Mouse (Mus musculus) spleen, adult 18-20 months (tissue): ENCODE measurements at regions not wholly inside any gene's neighbourhood (a gene's known extent, or its start where the extent isn't known, plus 50 kb on each side); places are given as distances from the start of the nearest gene placed in this dataset.

ENCODE experiments used
- DNase-seq, 2 experiments: peaks; one replicate each; pipeline ENCODE4 v3.0.0; 2022; ENCODE audit warnings: mixed read lengths in 2 of 2

DNA sequence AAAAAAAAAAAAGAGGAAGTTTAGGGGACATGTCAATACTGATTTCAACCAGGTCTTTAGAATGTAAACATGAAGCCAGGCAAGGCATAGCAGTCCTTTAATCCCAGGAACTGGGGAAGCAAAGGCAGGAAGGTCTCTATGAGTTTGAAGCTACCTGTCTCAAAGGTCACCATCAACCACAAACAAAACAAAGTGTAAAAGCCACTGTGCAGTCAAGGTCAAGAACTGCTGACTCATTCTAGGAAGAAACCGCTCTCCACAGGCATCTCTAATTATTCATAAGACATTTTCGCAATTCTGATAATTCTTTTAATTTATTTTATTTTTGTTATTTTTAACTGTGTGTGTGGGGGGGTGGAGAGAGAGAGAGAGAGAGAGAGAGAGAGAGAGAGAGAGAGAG lies 364.0 kb downstream of the Cntnap4 start:
- no peak for DNase-seq

DNA sequence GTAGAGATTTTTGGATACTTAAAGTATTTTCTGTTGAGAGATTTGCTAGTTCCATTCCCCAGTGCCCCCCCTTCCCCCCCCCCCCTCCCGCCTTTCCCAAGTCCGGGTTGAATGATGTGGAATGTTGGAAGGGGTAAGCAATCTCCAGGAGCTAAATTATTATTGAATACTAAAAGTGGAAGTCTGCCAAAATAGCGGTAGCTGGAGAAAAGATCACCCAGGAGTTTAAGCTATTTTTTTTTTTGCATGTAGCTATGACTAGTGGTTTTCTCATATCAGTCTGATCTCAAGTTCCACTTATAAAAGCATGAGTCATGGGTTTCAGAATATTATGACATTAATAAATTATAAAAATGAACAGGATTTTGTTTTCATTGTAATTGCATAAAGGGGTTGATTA lies 365.6 kb downstream of the Cntnap4 start:
- no peak for DNase-seq

DNA sequence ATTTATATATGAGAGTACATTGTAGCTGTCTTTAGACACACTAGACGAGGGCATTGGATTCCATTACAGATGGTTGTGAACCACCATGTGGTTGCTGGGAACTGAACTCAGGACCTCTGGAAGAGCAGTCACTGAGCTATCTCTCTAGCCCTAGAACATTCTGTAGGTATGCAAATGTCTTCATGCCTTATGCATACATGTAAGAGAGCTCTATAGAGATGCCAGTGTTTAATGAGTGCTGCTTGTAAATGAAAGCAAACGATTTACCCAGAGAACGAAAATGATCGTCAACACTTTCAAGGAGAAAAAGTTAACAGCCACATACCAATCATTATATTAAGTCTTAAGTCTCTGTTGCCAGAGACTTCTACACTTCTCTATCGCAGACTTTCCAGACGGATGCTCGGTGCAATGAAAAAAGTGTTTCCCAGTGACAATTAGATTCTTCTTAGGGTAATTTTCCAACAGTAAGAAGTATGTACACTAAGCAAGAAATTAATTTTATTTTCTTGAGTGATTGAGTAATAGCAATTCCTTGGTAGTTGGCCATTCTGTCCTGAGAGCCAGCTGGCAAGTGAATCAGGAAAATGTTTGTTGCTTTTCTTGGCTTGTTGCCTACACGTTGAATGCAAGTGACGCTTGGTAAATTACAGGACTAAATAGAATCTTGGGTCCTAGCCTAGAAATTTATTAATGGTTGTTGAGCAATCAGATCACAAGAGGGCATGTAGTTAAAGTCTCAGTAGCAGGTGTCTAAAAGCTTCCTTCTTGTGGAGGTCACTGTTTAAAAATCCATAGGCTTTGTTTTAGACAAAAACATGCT lies 366.3 kb downstream of the Cntnap4 start:
- no peak for DNase-seq

DNA sequence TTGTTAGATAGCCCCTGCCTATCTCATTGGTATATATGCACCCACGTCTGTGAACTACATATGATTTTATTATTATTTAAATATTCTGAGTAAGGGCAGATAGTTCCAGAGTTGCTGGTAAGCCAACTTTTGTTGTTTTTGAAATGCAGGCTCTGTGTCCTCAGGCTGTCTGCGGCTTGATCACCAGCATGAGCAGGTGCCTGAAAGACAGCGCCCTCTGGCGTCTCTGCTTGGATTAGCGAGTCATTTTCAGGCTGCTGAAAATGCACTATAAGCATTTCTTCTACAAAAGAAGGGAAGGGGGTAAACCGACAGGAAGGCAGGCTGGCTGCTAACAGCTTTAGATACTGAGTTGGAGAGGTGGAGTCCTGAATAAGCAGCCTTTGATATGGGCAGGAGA lies 402.6 kb downstream of the Cntnap4 start:
- DNase-seq = peak in 1 of 2 experiments; percentile 3

DNA sequence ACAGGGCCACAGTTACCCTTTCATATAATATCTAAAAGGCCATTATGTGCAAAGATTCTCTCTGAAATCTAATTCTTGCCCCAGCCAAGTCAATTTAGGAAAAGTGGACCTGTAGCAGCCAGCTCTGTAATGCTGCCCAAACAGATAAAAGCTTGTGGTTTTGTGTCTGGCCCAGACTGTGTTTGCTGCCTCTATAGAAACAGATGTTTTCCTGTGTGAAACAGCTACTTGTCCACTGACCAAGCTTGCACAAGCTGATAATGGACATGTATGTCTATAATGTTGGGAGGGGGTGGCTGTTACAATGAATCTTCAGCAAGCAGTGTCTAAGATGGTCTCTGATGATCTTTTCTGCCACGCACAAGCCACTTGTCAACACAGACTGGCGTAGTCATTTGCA lies 405.9 kb downstream of the Cntnap4 start:
- no peak for DNase-seq

DNA sequence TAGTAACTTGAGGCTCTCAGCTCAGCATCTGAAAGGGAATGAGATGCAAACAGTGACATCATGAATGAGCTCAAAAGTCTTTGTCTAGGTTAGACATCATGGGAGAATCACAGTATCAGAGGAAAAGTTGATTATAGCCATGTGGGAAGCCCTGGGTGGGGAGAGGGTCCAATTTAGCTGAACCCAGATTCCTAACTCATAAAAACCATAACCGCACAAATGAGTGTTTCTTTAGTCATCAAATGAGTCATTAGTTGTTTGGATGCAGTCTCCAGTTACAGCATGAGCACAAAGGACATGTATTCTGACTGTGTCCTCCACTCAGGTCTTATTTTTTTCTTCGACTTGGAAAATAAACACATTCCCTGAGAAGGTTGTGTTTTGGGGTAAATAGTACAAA lies 406.5 kb downstream of the Cntnap4 start:
- DNase-seq = no peak

DNA sequence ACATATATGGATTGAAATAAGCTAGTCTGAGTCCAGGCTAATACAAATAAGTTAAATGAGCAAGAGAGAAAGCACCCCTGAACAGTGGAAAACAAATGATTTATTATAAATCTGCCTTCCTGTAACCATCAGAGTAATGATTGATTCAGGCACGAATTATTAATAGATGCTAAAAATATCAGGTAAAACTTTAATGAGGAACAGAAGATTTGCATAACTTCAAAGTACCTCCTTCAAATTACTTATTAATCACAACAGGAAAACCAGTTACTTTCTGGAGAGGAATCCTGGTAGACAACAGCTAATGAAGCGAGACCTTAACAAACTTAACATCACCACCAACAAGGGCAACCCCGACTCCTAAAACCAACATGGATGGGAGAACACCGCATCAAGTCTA lies 423.9 kb downstream of the Cntnap4 start:
- DNase-seq = no peak

DNA sequence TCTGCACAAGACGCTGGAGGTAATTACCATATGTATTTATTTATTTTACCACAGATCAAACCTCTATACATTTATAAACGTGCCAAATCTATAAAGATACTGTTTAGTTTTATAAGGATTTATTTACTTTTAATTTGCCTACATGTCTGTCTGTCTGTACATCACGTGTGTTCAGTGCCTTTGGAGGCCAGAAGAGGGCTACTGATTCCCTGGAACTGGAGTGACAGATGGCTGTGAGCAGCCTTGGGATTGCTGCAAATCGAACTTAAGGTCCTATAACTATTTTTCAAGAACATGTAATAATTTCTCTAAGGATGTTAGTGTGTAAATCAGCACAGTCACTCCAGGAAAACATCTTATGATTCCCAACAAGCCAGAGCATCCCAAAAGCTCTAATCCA lies 437.5 kb downstream of the Cntnap4 start:
- no peak for DNase-seq

DNA sequence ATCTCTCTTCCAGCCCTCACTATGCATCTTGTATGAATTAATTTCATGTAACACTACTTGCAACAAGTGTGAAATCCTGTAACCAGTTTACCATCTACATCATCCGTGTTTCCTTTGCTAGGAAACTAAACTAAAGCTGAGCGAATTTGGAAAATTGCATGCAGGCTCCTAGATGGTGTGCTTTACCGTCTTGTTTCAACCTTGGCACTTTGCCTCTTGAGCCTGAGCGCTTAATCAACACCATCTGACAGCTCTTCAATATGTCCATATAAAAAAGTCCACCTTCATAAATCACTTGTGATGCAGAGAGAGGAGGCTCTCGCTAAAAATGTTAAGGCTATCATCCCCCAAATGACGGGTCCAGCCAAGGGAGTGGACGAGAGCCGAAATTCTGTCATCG lies 459.0 kb downstream of the Cntnap4 start:
- no peak for DNase-seq

DNA sequence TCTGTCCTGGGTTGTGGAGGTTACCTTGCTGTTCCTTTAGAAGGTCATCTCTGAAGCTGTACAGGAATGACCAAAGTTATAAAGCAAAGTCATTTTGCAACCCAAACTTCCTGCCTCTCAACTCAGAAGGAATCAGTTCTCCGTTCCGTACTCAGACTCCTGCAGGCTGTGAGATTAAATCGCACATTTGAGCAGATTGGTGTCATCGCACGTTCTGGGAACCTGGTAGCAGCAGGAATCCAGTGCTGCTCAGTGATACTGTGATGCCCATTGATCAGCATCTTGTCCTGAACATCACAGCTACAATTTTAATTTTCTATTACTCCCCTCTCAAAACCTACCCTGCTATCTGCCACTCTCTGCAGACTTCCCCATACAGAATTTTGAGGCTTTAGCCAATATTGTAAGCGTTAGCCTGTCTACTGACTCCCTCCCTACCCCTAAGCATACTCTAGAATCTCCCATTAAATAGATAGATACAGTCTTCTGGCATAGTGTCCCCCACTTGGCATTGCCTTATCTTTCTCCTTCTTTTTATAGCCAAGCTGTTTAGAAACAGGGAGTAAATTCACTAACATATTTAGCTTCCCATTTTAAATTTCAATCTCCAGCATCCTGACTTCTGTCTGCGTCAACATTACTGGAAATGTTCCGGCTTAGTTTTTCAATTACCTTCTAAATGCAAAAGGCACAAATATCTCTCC lies 482.1 kb downstream of the Cntnap4 start:
- no peak for DNase-seq

DNA sequence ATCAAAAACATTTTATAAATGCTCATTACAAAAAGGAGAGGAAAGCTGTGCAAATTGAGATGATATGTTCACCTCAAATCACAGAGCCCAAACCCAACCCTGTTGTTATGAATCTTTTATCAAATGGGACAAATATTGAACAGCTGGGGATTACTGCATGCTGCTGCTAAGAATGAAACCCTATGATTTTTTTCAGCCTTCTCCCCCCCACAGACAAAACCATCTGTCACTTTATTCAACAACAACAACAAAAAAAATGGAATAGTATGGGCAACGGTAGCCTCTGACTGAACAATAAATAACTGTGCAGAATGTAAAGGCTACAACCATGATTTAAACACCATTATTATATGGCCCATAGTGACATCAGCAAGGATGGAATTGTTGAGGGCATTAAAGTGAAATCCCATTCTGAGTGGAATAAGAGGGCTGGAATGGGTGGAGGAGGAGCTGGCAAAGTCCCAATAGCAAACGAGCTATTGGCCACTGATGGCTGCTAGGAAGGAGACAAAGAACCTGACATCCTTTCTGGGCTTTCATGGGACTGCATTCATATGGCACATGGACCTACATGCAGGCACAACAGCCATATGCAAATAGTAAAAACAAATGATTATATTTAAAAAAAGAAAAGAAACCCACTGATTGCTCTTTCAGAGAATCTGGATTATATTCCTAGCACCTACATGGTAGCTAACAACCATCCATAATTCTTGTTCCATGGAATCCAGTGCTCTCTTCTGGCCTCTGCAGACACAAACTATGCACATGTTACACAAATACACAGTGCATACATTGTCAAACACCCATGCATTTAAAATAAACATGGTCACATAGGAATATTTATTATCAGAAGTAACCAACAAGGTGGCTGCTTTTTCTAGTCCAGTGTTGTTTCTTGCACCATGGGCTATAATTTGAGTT lies 495.7 kb downstream of the Cntnap4 start:
- DNase-seq = no peak

DNA sequence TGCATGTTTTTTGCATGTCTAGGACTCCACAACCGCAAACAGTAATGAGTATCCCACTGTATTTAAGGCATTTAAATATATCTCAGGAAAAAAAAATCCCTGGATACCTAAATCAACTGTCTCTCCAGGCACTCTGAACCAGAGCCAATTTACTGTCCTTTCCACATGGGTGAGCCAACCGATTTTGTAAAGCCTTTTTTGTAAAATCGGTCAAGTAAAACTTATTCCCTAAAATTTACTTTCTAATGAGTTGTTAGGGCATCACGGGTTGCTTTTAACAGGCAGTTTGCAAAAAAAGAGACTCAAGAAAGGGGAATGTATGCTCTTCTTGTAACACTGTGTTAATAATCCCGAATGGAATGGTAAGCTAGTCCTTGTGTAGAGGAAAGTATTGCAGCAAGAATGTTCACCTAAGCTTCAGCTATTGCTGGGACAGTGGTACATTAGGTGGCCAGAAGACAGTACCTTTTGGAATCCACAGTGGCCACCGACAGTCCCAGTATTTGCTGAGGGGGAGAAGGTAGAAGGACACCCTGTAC lies 496.4 kb downstream of the Cntnap4 start:
- DNase-seq = no peak

DNA sequence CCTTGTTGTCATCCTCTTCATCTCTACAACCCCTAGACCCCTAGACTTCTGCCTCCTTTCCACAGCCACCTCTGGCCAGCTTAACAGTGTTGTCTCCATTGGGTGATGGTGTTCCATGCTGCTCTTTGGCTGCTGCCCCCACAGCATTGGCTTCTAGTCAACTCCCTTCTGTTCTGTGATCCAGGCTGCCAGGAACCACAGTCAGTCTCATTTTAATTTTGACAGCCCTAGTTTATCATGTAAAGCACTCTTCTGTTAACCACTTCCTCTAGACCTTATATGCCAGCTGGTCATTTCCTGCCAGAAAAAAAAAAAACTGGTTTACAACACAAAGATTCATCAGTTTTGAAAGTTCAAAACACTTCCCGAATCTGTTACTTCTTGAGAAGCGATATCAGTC lies 514.1 kb downstream of the Cntnap4 start:
- no peak for DNase-seq

DNA sequence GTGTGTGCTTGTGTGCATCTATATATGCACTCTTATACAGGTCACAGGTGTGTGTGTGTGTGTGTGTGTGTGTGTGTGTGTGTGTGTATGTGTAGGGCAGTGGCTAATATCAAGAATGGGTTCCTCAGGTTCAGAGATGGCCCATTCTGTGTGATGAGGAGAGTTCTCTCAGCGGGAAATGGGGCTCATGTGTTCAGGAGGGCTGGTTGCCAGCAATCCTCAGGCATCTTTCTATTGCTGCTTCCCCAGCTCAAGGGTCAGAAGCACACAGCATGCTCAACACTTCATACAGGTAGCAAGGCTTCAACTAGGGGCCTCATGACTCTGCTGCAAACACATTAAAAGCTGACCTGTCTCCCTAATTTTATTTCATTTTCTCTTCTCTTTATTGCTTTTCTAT lies 517.7 kb downstream of the Cntnap4 start:
- DNase-seq = no peak

DNA sequence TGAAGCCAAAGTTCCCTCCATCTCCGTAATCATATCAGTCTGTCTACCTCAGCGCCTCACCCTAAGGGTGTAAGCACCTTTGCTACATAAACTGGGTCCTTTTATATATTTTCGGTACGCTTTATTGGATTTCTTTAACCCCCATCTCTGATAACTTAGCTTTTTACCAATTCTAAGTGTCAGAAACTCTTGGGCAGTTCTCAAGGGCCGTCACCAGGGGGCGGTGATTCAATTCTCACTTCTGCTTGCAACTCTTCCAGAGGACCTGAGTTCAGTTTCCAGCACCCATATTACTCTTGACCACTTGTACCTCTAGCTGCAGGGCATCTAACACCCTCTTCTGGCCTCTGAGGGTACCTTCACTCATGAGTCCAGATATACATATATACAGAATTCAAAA lies 523.7 kb upstream of the Mon1b start:
- no peak for DNase-seq

DNA sequence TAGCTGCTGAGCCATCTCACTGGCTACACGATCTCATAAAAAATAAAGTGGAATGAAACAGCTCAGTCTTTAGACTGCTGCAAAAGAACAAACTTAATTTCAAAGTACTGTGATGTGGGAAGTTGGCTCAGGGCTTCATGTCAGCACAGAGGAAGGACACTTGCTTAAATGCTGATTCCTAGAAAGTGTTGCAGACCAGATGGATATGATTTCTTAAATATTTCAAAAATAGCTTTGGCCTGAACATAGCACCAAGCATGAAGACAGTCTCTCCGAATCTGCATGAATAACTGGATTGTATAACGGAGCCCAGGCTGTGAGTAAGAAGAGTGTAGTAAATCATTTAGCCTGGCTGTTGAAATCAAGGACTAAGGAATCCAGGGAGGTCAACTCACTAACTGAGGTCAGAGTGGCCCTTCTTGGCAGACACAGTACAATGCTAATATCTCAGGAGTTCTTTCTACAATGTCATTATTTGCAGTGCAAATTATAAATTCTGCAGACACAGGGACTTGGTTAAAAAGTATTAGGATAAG lies 521.2 kb upstream of the Mon1b start:
- no peak for DNase-seq

DNA sequence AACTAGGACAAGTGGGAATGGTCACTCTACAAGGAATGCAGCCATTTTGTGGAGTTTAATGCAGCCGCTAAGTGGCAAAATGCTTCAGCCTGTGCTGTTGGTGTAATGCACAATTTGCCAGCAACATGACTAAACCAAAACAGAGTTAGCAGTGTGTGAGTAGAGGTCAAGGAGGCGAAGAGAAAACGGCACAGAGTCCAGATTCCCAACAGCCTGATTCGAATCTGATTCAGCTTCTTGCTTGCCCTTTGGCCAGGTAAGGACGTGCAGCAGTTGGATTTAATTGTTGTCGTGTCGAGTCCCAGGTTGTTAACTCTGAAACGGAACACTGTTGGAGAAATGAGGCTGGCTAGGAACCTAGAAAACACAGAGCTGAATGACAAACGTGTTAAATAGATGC lies 518.1 kb upstream of the Mon1b start:
- no peak for DNase-seq

DNA sequence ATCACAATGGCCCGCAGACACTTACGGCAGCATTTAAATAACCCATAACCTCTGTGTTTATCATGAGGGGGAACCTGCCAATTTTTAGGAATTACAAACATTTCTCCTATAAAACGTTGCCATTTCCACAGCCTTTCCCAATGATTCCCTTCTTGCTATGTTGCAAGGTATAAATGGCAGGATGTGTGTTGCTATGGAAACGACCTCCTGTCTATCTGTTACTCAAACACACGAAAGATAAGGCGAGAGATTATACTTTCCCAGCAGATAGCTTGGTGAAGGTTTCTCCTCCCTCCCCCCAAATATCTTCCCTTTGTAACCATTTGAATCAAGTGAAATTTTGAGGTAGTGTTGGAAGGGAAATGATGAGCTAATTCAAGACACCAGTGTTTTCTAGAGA lies 509.8 kb upstream of the Mon1b start:
- DNase-seq = no peak

DNA sequence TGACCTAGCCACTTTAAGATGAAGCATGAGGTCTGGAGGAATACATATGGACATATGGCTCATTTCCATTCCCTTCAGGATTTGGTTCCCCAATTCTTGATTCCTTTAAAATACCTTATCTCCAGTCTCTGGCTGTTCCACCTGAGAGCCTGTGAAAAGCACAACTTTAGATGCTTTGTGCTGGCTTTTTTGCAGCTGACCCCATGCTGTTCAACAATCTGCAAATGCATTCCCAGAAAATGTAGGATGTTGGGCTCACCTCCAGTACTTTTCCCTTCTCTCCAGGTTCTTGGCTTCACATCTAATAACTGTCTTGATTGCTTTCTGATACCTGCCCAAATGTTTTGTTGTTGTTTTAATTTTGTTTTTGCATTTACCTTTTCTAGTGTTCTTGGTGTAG lies 498.0 kb upstream of the Mon1b start:
- no peak for DNase-seq

DNA sequence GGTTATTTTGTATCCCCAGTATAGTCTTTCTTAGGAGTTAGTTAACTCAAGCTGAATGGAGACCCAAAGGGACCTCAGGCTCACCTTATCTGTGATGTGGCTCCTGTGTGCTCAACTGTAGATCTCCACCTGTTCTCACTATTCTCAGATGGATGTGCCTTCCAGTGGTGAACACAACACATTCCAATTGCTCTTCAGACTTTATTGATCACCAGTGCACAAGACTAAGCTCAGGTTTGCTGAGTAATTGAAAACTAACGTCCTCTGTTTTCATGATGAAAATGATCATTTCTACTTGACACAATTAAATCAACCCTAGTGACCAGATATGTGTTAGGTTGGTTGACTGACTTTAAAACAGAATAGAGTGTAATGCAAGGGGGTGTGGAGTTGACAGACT lies 495.4 kb upstream of the Mon1b start:
- DNase-seq = no peak

DNA sequence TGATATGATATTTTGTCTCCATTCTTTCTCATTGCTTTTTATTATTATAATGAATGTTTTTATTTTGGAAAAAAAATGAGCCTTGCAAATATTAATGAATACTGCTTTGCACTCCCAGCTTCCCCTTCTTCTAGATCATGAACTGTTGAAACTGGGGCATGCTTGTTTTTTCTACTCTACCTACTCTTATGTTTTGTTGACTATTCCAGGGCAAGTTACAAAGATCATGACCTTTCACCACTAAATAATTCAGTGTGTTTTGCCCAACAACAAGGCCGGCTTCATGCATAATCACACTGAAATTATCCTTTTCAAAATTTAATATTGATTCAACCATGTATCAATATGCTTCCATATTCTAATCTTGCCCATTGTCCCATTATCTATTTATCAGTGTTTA lies 494.3 kb upstream of the Mon1b start:
- DNase-seq = no peak

DNA sequence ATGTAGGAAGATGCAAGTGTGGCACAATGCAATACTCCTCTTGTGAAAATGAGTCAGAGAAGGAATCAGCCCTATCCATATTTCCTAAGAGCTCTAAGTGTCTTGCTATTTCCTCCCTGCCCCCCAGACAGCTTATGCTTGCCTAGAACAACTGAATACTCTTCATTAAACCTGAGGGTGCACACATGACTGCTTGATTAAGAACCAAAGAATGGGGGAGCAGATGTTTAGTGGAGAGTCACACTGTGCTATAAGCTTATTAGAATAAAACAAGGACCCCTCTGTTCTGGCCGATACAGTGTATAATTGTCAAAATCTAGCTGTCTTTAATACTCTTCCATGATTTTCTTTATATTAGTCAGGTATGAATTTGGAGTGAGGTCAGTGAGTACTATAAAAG lies 458.8 kb upstream of the Mon1b start:
- DNase-seq = no peak

DNA sequence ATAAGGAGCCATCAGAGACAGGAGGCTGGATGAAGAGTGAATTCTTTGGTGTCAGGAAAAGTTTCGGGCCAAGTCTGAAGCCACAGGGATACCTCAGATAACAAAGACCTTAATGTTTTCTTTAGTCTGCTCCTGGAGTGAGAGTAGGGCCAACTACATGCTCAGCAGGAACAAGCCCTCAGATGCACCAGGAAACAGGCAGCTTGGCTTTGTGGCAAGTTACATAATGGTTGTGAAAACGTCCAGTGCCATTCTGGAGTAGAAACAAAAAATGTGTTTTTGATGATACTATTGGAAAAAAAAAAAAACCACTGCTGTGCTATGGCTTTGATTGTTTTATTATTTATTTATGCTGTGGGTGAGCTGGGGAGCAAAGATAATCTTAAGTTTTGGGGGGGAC lies 452.2 kb upstream of the Mon1b start:
- no peak for DNase-seq
